Mouse (Mus musculus) c-Kit-positive CD71-positive TER-119-positive erythroid progenitor cells, embryonic 14.5 days (primary cell): ENCODE measurements around the gene Nol6.

Experiments used
- DNase-seq: peaks from one replicate; pipeline ENCODE4 v3.0.0-alpha.2; 2013; ENCODE audit warnings: low spot score

Gene Nol6

DNA sequence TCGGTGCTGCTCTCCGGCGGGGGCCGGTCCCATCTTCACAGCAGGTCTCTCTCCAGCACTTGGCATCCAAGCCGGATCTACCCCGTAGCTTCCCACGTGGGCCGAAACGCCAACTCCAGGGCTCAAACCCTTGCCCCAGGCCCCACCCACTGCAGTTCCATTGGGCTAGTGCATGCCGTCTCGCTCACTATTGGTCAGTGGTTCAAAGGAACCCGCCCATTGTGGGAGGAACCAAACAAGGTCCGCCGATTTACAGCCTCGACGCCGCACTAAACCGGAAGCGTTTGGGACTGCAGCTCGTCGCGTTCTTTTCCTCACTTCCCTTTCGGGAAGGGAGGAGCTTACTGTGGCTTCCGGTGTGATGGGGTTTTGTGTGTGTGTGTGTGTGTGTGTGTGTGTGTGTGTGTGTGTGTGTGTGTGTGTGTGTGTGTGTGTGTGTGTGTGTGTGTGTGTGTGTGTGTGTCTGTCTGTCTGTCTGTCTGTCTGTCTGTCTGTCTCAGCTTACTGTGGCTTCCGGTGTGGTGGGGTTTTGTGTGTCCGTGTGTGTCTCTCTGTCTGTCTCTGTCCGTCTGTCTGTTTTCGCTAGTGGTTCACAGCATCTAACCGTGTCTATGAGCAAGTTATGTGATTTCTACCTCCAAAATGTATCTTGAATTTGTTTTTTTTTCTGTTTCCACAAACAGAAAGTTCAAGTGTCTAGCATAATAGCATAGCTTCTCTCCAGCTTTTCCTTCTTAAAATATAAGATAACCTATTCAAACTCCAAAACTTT lies at the start of gene Nol6:
Nol6 (minus strand) TSS at position 276 of the 772 bp plus-strand sequence.
- peak; percentile 99 for DNase-seq

DNA sequence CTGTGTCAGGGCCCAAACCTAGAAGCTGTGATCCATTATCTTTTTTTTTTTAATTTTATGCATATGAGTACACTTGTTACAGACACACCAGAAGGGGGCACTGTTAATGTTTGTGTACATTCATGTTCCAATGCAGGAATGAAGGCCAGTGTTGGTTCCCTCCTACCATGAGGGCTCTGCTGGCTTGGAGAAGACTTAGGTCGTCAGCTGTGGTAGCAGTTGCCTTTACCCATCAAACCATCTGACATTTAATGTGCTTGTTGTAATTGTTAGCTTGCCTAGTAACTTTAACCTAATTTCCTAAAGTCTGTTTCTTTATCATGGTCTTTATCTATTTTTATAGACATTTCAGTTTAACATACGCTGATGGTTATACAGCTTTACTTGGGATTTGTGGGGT lies 46.7 kb upstream of the Nol6 start:
- DNase-seq: no peak

DNA sequence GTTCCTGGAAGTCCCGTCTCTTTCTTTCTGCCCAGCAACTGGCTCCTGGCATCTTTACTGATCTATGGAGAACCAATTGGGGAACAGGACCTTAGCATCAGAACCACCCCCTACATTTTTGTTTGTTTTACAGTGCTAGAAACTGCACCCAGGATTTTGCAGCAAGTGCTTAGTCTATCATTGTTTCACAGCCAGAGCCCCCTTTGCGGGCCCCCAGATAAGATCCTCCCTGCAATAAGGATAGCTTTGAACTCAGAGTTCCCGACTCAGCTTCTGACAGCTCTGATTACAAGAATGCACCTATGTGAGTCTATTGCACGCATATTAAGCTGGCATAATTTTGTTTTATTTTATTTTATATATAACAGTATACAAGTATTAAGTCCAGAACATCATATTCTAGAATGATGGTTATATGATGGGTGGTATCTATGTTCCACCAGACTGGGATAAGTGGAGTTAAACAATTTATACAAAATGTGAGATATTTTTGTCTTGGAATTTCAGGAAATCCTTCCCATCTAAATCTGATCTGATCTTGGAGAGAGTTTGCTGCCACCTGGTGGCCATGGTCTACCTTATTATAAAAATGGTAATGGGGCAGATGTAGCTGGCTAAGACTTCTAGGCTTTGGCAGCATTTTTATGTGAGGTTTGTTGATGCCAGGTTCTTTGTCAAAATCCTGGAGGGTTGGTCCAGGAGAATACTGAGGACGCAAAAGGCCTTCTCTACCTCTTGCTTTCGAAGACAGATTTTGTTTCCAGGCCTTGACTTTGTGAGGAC lies 41.6 kb upstream of the Nol6 start:
- DNase-seq: peak; percentile 64

DNA sequence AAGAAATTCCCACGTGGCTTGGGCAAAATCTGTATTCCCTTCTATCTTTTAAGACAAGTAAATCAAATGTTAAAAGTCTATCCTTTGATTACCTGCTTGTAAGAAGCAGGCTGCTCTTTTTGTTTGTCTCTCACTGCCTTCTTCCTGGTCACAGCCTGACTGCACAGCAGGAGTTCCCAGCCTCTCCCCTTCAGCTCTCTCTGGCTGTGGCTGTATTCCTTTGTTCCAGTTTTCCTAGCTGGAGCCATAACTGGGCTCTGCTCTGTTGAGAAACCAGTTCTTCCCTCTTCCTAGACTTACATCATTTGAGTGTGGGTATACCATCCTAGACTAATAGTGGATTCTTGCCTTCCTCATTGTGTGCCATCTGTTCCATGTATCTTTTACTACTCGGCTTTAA lies 40.7 kb upstream of the Nol6 start:
- DNase-seq: no peak

DNA sequence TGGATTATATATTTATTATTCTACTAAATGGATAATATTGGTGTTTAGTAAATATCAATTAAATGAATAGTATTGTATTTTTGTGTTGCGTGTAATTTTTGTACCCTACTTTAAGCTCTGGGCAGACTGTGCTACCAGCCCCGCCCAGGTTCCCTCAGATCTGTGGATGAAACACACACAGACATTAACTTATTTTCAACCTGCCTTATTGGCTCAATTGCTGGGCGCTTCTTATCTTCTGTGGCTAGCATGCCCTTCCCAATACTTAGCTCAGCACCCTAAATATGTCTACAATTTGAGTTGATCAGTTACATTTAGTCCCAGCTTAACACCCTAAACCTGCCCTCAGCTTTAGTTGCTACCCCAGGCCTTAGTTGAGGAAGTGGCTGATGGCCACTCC lies 37.0 kb upstream of the Nol6 start:
- DNase-seq: peak; percentile 19

DNA sequence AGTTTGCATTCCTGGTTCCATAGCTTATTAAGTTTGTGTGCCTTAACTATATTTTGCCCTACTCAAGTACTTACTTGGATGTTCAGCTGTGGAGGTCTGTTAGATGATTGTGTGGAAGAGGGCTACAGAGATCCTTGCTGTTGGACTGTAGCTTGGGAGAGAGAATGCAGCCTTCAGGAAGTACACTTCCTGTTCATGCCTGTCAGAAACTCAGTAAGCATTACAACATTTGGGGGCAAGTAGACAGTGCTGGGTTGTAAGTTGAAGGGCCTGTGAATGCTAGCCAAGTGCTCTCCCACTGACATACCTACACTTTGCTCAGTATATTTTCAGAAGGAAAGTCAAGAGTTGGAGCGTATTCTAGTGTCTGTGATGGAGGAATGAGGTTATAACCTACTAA lies 34.0 kb upstream of the Nol6 start:
- no peak for DNase-seq

DNA sequence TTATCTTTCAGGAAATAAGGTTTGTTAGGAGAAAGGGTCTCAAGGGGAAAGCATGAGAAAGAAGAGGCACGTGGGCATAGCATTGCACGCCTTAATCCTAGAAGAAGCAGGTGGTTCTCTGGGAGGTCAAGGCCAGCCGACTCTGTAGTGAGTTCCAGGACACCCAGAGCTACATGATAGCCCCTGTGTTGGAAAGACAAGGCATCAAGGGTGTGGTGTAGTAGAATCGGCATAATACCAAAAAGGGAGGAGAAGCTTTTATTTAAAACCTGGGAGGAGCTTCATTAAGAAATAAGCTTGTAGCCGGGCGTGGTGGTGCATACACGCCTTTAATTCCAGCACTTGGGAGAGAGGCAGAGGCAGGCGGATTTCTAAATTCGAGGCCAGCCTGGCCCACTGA lies 32.7 kb upstream of the Nol6 start:
- no peak for DNase-seq

DNA sequence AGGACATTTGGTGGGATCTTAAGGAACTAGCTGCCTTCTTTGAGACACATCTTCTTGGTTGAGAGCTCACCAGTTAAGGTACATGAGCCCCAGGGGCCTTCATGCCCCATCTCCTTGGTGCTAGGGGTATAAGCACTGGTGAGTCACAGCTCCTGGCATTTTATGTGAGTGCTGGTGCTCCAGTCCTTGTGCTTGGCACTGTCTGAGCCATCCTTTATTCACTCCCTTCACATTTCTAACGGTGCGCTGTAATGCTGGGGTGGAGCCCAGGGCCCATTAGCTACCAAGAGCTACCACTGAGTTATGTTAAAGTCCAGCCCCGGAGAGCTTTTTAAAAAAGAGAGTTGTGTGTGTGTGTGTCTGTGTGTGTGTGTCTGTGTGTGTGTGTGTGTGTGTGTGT lies 28.9 kb upstream of the Nol6 start:
- no peak for DNase-seq

DNA sequence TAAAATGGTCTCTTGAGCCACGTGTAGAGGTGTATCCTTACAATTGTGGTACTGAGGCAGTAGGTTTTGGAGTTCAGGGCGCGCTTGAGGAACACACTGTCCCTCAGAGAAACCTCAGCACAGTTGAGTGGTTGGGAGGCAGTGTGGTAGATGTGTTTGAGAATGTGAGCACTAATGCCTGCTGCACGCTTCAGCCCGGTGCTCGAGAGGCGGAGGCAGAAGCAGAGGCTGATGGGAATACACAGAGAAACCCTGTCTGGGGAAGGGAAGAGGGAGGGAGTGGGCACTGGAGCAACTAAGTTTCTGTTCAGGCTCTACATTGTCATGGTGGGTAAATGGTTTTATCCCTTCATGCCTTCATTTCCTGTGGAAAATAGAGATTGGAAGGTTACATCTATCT lies 26.9 kb upstream of the Nol6 start:
- no peak for DNase-seq

DNA sequence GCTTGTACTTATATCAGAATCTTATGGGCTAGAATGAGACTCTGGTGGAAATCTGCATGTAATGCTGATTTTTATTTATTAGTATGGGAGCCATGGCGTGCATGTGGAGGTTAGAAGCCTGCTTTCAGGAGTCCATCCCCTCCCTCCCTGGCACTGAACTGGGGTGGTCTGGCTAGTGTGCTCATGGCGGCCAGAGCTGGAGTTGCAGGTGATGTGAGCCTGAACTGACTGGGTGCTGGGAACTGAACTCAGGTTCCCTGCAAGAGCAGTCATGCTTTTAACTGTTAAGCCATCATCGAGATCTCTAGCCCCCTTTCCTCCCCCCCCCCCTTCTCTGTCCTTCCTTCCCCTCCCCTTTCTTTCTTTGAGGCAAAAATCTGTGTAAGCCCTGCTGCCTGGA lies 25.6 kb upstream of the Nol6 start:
- no peak for DNase-seq

DNA sequence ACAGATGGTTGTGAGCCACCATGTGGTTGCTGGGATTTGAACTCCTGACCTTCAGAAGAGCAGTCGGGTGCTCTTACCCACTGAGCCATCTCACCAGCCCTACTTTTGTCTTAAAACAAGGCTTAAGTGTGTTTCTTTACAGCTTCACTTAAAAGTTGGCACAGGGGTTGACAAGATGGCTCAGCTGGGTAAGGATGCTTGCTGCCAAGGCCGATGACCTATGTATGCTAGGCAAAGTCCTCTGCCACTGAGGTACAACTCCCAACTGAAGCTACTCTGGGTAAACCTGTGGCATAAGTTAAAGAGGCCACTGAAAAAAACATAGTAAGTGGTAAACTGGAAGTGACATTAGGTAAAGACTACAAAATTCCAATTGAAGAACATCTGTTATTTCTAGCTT lies 18.3 kb upstream of the Nol6 start:
- no peak for DNase-seq

DNA sequence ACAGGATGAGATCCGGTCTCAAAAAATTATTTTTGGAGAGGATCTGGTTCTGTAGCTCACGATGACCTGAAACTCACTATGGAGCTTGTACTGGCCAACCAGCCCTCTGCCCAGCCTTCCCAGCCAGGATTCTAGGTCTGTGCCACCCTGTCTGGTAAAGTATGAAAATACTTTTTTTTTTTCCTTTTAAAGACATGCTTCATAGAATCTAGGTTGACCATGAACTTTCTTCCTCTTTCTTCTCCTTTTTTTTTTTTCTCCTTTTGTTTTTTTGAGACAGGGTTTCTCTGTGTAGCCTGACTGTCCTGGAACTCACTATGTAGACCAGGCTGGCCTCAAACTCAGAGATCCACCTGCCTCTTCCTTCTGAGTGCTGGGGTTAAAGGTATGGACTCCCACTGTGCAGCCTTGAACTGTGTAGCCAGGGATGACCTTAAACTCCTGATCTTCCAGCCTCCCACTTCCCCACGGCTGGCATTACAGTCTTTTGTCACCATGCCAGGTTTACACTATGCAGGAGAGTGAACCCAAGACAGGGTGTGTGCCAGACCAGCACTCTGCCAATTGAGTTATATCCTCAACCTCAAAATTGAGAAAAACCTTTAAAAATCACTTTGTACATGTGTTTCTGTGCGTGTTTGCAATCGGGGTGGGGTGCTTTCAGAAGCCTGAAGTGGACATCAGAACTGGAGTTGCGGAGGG lies 16.1 kb upstream of the Nol6 start:
- no peak for DNase-seq

DNA sequence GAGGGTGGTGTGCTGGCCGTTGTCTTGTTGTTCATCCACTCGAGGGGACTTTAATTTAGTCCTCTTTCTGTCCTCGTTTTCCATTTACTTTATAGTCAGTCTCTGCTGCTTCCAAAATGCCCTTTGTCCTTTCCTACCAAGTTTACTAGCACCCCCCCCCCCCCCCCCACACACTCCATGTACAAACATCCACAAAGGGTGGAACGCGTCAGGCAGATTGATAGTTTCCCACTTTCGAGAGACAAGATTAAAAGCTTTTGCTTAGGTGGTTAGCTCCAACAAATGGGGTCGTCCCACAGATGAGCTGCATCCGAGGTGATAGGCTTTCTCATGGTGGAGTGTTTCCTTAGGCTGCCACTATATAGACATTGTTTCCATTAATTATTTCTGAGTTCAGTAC lies 12.6 kb upstream of the Nol6 start:
- DNase-seq: peak; percentile 25

DNA sequence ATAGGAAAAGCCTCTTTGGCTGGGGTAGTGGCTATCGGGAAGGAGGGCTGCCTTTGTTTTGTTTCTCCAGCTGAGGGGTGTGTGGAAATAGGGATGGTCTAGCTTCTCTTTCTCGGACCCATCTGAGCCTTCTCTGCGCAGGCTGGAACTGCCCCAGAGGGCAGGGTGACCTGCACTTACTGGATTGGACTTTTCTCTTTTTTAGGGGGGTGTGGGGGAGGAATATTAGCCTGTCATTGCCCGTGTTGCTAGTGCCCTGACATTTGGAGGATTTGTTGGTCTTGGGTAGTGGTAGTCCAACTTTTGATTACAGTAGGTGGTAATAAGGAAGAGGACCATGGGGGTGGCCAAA lies 12.2 kb upstream of the Nol6 start:
- peak; percentile 38 for DNase-seq

DNA sequence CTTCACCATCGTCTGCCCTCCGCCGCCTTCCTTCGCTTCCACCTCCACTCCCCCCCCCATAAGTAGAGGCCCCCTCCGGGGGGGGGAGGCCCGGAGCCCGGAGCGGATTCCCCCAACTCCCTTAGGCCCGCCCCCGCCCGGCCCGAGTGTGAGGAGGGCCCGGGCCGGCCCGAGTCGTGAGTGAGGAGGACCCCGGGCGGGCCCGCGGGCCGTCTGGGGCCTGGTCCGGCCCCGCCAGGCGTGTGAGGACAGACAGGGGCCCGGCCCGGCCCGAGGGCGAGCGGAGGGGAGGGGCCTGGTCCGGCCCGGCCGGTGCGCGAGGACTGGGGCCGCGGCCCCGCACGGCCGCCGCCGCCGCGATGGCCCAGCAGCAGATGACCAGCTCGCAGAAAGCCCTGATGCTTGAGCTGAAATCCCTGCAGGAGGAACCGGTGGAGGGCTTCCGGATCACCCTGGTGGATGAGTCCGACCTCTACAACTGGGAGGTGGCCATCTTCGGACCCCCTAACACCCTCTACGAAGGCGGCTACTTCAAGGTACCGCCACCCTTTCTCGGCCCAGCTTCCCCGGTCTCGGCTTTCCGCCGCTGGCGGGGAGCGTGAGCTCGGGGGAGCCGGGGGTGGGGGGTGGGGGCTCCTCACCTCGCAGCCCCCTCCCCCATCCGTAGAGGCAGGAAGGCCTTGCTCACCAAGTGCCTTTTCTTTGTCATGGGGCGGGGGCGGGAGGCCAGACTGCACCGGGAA lies 11.6 kb upstream of the Nol6 start, which contains the start of gene Ube2r2:
Ube2r2 (plus strand) TSS at position 33 of the 743 bp plus-strand sequence.
- peak; percentile 32 for DNase-seq

DNA sequence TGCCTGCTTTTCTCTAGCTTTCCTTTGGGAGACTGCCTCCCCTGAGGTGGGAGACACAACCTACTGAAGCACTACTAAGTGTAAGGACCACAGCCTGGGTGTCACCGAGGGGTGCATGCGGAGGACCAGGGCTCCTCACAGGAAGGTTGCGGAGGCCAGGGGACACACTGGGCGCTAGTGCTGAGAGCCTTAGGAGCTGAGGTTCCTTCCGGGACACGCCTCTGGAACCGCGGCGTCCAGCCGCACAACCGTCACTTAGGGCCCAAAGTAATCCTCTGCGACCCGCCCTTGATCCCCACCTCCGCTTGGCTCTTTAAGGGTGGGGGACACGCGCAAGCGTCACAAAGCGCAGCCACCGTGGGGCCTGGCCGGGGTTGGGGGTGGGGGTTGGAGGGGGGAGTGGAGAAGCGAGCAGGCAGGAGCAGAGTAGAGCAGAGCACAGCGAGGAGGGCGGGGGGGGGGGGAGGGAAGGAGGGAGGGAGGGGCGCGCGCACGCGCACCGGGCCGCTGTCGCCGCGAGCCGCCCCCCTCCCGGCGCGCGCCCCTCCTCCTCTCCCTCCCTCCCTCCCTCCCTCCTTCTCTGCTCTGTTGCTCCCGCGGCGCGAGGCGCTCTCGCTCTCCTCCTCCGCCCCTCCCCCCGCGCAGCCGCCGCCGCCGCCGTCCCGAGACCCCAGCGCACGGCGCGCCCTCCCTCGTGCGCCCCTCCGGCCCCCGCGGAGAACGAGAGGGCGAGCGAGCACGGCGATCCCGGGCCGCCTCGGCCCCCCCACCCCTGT lies 10.9 kb upstream of the Nol6 start:
- DNase-seq: peak; percentile 69

DNA sequence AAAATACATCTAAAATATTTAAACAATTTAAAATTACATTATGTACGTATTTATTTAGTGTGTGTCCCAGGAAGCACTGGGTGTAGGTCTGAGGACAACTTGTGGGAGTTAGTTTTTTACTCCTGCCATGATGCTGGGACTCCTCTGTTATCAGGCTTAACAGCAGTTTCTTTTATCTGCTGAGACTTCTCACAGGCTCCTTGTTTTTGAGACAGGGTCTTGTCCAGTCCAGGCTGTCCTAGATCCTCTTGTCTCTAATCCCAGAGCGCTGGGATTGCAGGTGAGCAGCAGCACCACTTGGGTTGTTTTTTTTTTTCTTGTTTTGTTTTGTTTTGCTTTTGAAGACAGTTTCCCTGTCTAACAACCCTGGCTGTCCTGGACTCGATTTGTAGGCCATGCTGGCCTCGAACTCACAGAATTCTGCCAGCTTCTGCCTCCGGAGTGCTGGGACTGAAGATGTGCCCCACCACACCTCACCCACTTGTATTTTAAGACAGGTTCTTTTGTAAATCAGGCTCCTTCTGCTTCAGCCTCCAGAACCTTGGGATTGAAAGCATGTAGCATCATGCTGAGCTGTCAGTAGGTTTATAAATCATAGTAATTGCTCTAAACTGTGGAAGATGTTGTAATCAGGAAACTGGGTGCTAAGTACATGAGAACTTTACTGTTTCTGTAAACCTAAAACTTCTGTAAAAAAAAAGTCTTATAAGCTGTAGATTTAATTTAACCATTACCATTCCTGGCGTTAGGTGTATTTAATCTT lies 9.5 kb upstream of the Nol6 start:
- peak; percentile 64 for DNase-seq

DNA sequence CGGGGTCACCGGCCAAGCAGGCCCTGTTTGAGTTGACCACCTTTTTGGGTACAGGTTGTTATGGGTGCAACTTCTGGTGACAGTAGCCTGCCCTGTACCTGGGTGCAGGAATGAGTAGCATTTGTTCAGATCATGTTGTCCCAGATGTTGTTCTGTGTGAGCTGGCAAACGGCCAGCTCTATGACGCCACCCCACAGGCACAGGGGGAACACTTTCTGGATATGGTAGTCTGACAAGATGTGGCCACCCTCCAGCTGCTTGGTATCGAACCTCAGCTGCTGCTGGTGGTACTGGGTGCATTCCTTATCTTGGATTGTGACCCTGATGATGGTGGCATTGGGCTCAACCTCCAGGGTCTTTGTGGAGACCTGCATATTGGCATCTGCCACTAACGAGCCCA lies 8.2 kb upstream of the Nol6 start:
- peak; percentile 48 for DNase-seq

DNA sequence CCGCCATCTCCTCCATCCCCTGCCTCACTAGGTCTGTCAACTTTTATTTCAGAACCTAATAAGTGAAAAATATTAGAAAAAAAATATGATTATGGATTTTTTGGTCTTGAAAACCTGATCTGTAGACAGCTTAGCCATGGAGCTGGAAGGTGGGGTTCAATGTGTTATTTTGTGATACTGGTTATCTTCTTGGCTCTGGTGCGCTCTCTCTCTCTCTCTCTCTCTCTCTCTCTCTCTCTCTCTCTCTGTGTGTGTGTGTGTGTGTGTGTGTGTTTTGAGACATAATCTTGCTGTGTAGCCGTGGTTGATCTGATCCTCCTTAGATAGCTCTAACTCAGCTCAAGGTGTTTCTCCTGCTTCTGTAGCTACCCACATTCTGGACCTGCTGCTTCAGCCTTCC lies 5.6 kb upstream of the Nol6 start:
- DNase-seq: peak; percentile 87

DNA sequence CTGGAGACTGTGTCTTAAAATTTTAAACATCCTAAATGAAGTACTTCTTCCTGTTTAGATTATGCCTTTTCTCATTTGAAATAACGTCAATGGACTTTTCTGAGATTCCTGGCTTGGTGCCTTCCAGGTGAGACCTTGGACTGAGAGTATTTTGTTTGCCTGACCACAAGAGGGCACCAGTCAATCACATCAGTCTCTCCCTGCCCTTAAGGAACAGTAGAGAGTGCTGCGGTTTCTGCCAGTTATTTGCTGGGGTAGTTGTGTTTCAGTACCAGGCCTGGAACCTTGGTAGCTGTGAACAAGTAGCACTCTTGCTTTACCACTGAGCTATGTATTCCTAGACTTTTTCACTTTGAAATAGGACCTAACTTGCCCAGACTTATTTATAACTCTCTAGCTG lies 5.2 kb upstream of the Nol6 start:
- peak; percentile 85 for DNase-seq
